Mouse (Mus musculus): ENCODE data around the gene Mthfr. TPM values are rescaled to one million over a fixed set of nuclear protein-coding genes. Genes with fewer than 3 reads are reported as not detected.

The Mthfr gene
- polyA plus RNA-seq, 1 experiment from 2014 or later = 8.2 TPM

- no peaks in the 10 kb centered on the region; the same call in 1 of the 2 replicates for H3K4me1 ChIP-seq (replicated peaks; ENCODE audit: control insufficient read depth, insufficient read depth)
- DNase-seq (ENCODE audit: low spot score) = no peak
- WGBS = 84% methylated on average over 11 of the region's 11 CpGs
These were observed 53.8 kb downstream of the Mthfr start for GRCm38 (mm10) chr4:148092551-148093271.

GRCm38 (mm10) chr4:148094161-148094560 lies 55.3 kb downstream of the Mthfr start:
- 87% methylated on average over 5 of the region's 5 CpGs for WGBS
- Histone ChIP-seq H3K4me3 (ENCODE audit: low read depth, low read length) (no peak overlapping the region), H3K9ac (ENCODE audit: low read length) (no peak overlapping the region), H3K27me3 (ENCODE audit: control insufficient read depth, insufficient read depth, low read length) (no peaks in the 10 kb centered on the region), H3K27ac (replicated peaks) (no peak overlapping the region), H3K4me2 (replicated peaks; ENCODE audit: low read depth) (no peak overlapping the region), H3K9me3 (ENCODE audit: control insufficient read depth, low read length) (no peaks in the 10 kb centered on the region), H3K4me1 (replicated peaks; ENCODE audit: control insufficient read depth, insufficient read depth) (no peaks in the 10 kb centered on the region), H3K36me3 (ENCODE audit: control insufficient read depth, insufficient read depth, low read length) (no peaks in the 10 kb centered on the region)
- TF ChIP-seq CTCF (IDR thresholded peaks at IDR 0.05; ENCODE audit: low read depth) (peak; percentile 21; the same call in 1 of the 2 replicates), EP300 (optimal IDR thresholded peaks at IDR 0.05) (no peak)
- DNase-seq (ENCODE audit: low spot score) (no peak), ATAC-seq (ENCODE audit: low FRiP score, low TSS enrichment) (no peak)

More at GRCm38 (mm10) chr4:148092551-148093271, 53.8 kb downstream of the Mthfr start:
- Histone ChIP-seq H3K9me3 (ENCODE audit: control insufficient read depth, low read length) (no peaks in the 10 kb centered on the region), H3K27ac (replicated peaks) (no peak overlapping the region), H3K4me3 (ENCODE audit: low read depth, low read length) (no peak overlapping the region), H3K9ac (ENCODE audit: low read length) (no peak overlapping the region), H3K27me3 (ENCODE audit: control insufficient read depth, insufficient read depth, low read length) (no peaks in the 10 kb centered on the region), H3K4me2 (replicated peaks; ENCODE audit: low read depth) (no peak overlapping the region), H3K36me3 (ENCODE audit: control insufficient read depth, insufficient read depth, low read length) (no peaks in the 10 kb centered on the region)
- no peak for ATAC-seq (ENCODE audit: low FRiP score, low TSS enrichment)
- no peak for TF ChIP-seq CTCF (IDR thresholded peaks at IDR 0.05; ENCODE audit: low read depth)
- TF ChIP-seq EP300 (optimal IDR thresholded peaks at IDR 0.05) = no peak

DNA sequence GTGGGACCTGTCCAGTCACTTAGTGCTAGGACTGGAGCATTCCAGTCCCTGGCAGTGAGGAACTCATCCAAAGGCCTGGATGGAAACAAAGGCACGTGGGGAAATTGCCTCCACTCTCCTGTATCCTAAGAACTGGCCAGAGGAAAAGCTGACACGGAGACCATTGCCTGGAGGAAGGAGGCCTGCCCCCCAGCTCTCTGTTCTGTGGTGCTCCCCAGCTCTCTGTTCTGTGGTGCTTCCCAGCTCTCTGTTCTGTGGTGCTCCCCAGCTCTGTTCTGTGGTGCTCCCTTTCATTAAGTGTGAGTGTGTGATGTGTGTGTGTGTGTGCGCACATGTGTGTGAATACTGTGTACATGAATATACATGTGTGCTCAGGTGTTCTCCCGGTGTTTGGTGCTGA lies 56.2 kb downstream of the Mthfr start:
- DNase-seq (ENCODE audit: low spot score) (no peak), ATAC-seq (ENCODE audit: low FRiP score, low TSS enrichment) (0 out of 2 replicates have a peak, but pooled peaks have one; percentile 10)
- TF ChIP-seq EP300 (optimal IDR thresholded peaks at IDR 0.05) (no peak), CTCF (IDR thresholded peaks at IDR 0.05; ENCODE audit: low read depth) (no peak)

DNA sequence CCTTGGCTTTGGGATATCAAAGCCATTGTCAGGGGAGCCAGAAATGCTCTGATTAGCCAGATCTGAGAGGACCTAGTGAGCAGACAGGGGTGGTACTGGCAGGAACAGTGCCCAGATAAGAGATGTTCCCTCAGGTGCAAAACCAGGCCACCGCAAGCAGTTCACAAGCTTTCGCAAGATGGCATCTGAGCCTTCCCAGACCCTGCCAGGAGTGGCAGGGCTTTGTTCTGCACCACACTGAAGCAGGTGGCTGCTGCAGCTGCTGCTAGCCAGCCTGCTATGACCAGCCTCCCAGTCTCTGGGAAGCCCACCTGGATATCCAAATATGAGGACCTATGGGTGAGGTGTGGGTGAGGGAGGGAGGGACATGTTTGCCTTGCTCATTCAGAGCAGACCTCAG lies 59.1 kb downstream of the Mthfr start:
- no peaks in the 10 kb centered on the region for H3K36me3 ChIP-seq (ENCODE audit: control insufficient read depth, insufficient read depth, low read length)
- H3K9ac ChIP-seq (ENCODE audit: low read length) = no peak overlapping the region
- H3K27ac ChIP-seq (replicated peaks) = no peak overlapping the region
- TF ChIP-seq EP300 (optimal IDR thresholded peaks at IDR 0.05) (no peak), CTCF (IDR thresholded peaks at IDR 0.05; ENCODE audit: low read depth) (no peak)
- H3K4me2 ChIP-seq (replicated peaks; ENCODE audit: low read depth) = no peak overlapping the region
- H3K4me3 ChIP-seq (ENCODE audit: low read depth, low read length) = no peak overlapping the region
- H3K27me3 ChIP-seq (ENCODE audit: control insufficient read depth, insufficient read depth, low read length) = no peaks in the 10 kb centered on the region
- H3K4me1 ChIP-seq (replicated peaks; ENCODE audit: control insufficient read depth, insufficient read depth) = no peaks in the 10 kb centered on the region
- no peaks in the 10 kb centered on the region for H3K9me3 ChIP-seq (ENCODE audit: control insufficient read depth, low read length)
- no peak for ATAC-seq (ENCODE audit: low FRiP score, low TSS enrichment)
- DNase-seq (ENCODE audit: low spot score) = no peak
- 94% methylated on average over 2 of the region's 2 CpGs for WGBS

More for the DNA sequence above, 56.2 kb downstream of the Mthfr start:
- Histone ChIP-seq H3K9me3 (ENCODE audit: control insufficient read depth, low read length) (no peaks in the 10 kb centered on the region), H3K4me2 (replicated peaks; ENCODE audit: low read depth) (no peak overlapping the region), H3K9ac (ENCODE audit: low read length) (no peak overlapping the region), H3K27ac (replicated peaks) (no peak overlapping the region), H3K4me1 (replicated peaks; ENCODE audit: control insufficient read depth, insufficient read depth) (no peaks in the 10 kb centered on the region), H3K36me3 (ENCODE audit: control insufficient read depth, insufficient read depth, low read length) (no peaks in the 10 kb centered on the region), H3K4me3 (ENCODE audit: low read depth, low read length) (no peak overlapping the region), H3K27me3 (ENCODE audit: control insufficient read depth, insufficient read depth, low read length) (no peaks in the 10 kb centered on the region)
- WGBS = 70% methylated on average over 4 of the region's 4 CpGs

DNA sequence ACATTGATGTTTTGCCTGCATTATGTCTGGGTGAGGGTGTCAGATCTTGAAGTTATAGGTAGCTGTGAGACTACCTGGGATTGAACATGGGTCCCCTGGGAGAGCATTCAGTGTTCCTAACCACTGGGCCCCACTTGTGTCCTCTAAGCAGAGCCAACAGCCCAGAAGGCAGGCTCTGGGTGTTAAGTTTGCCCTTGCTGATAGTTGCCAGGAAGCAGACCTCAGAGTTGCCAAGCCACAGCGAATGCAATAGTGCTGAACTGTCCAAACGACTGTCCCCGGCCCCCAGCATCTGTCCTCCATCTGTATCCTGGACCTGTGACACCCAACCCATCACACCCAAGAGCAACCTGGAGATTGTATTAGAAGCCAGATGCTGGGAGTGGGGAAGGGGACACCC lies 59.8 kb downstream of the Mthfr start:
- no peaks in the 10 kb centered on the region for H3K36me3 ChIP-seq (ENCODE audit: control insufficient read depth, insufficient read depth, low read length)
- WGBS = 58% methylated on average over 3 of the region's 3 CpGs
- H3K4me3 ChIP-seq (ENCODE audit: low read depth, low read length) = no peak overlapping the region
- no peak overlapping the region for H3K27ac ChIP-seq (replicated peaks)
- no peak overlapping the region for H3K4me2 ChIP-seq (replicated peaks; ENCODE audit: low read depth)
- no peak overlapping the region for H3K9ac ChIP-seq (ENCODE audit: low read length)
- H3K4me1 ChIP-seq (replicated peaks; ENCODE audit: control insufficient read depth, insufficient read depth) = no peaks in the 10 kb centered on the region
- no peaks in the 10 kb centered on the region for H3K27me3 ChIP-seq (ENCODE audit: control insufficient read depth, insufficient read depth, low read length)
- ATAC-seq (ENCODE audit: low FRiP score, low TSS enrichment) (no peak), DNase-seq (ENCODE audit: low spot score) (no peak)
- no peaks in the 10 kb centered on the region for H3K9me3 ChIP-seq (ENCODE audit: control insufficient read depth, low read length)
- TF ChIP-seq CTCF (IDR thresholded peaks at IDR 0.05; ENCODE audit: low read depth) = no peak
- no peak for TF ChIP-seq EP300 (optimal IDR thresholded peaks at IDR 0.05)

DNA sequence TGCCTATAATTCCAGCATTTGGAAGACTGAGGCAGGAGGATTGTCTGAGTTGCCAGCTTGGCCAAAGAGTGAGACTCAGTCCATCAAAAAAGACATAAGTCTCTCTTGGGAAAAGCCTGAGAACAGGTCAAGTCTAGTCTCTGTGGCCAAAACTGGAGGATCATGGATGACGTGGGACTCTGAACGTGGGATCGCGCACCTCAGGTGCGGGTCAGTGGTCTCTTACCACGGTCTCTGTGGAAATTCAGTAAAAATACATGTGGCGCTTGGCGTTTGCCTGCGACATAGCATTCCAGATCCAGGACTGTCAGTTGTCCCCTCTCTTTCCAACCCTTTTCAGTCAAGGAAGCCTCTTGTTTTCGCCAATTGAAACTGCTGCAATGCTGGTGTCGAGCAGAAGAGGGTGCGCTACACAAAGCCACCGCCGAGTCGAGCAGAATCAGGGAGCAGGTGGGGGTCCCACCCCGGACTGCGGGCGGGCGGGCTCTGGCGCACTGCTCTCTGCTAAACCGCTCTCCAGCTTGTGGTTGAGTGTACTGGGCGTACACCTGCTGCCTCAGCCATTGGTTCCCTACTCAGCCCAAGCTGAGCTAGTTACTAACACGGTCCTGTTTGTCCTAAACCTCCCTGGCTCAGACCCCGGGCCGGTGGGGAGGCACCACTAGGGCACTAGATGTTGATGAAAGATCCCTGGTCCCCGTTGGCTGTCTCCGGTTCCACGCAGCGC lies 63.1 kb downstream of the Mthfr start:
- Histone ChIP-seq H3K9ac (ENCODE audit: low read length) (peak overlapping the region; percentile 13; the same call in 1 of the 2 replicates), H3K4me1 (replicated peaks; ENCODE audit: control insufficient read depth, insufficient read depth) (no peaks in the 10 kb centered on the region)

More for the DNA sequence above, 63.1 kb downstream of the Mthfr start:
- peak; percentile 68 for DNase-seq (ENCODE audit: low spot score)
- H3K36me3 ChIP-seq (ENCODE audit: control insufficient read depth, insufficient read depth, low read length) = no peaks in the 10 kb centered on the region
- H3K4me3 ChIP-seq (ENCODE audit: low read depth, low read length) = peak overlapping the region; percentile 24
- H3K9me3 ChIP-seq (ENCODE audit: control insufficient read depth, low read length) = no peaks in the 10 kb centered on the region
- no peaks in the 10 kb centered on the region for H3K27me3 ChIP-seq (ENCODE audit: control insufficient read depth, insufficient read depth, low read length)
- no peak overlapping the region for H3K27ac ChIP-seq (replicated peaks)
- 20% methylated on average over 29 of the region's 29 CpGs for WGBS
- peak overlapping the region; percentile 53 for H3K4me2 ChIP-seq (replicated peaks; ENCODE audit: low read depth)
- ATAC-seq (ENCODE audit: low FRiP score, low TSS enrichment) = peak; percentile 81
- no peak for TF ChIP-seq EP300 (optimal IDR thresholded peaks at IDR 0.05)
- peak; percentile 72 for TF ChIP-seq CTCF (IDR thresholded peaks at IDR 0.05; ENCODE audit: low read depth)

All from stomach, postnatal 0 days (tissue).